Mouse (Mus musculus): ENCODE data around the gene Rab3d. TPM values are rescaled to one million over a fixed set of nuclear protein-coding genes. Genes with fewer than 3 reads are reported as not detected.

Rab3d gene
- polyA plus RNA-seq, 1 experiment from 2014 or later: 9.3 TPM

GRCm38 (mm10) chr9:21960558-21961208 lies 42.7 kb upstream of the Rab3d start:
- H3K9ac ChIP-seq (replicated peaks): peak overlapping the region; percentile 70
- H3K27ac ChIP-seq (ENCODE audit: low read depth): no peak overlapping the region
- H3K27me3 ChIP-seq (ENCODE audit: insufficient read depth, low read length): 0 out of 2 replicates have a peak, but pooled peaks cover 11% of the 10 kb centered on the region
- TF ChIP-seq EP300 (IDR thresholded peaks at IDR 0.05; ENCODE audit: low read depth) (no peak), CTCF (IDR thresholded peaks at IDR 0.05; ENCODE audit: low read depth) (peak; percentile 44)
- peak overlapping the region; percentile 74 for H3K4me3 ChIP-seq (ENCODE audit: low read depth, low read length)
- H3K9me3 ChIP-seq (ENCODE audit: low read length): no peaks in the 10 kb centered on the region
- peaks cover 37% of the 10 kb centered on the region for H3K4me1 ChIP-seq (ENCODE audit: insufficient read depth)
- peak; percentile 55 for DNase-seq
- no peak for ATAC-seq
- H3K4me2 ChIP-seq (ENCODE audit: low read depth, low read length): peak overlapping the region; percentile 71
- 38% methylated on average over 26 of the region's 26 CpGs for WGBS (ENCODE audit: insufficient replicate concordance)
- peaks cover 32% of the 10 kb centered on the region for H3K36me3 ChIP-seq (replicated peaks; ENCODE audit: insufficient read depth, low read length)

DNA sequence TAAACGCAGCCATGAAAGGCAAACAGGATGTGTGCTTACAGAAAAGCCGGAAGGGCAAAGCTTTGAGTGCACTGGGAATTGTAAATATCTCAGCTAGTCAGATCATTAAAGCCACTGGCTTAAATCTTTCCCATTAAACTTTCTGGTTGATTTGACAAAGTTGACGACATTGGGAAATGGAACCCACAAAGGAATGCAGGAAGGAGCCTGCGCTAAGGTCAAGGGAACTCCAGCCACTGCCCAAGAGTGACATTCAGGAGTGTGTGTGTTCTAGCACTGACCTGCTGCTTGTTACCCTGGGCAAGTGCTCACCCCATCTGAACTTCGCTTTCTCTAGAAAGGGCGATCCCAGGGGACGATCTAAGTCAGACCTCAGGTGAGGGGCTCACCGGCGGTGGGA lies 42.1 kb upstream of the Rab3d start:
- H3K4me3 ChIP-seq (ENCODE audit: low read depth, low read length): peak overlapping the region; percentile 74; the same call in 1 of the 2 replicates
- no peak overlapping the region for H3K9ac ChIP-seq (replicated peaks)
- no peak overlapping the region for H3K27ac ChIP-seq (ENCODE audit: low read depth)
- ATAC-seq (no peak), DNase-seq (no peak)
- 66% methylated on average over 9 of the region's 9 CpGs for WGBS (ENCODE audit: insufficient replicate concordance)
- H3K36me3 ChIP-seq (replicated peaks; ENCODE audit: insufficient read depth, low read length): peaks cover 32% of the 10 kb centered on the region
- peaks cover 37% of the 10 kb centered on the region for H3K4me1 ChIP-seq (ENCODE audit: insufficient read depth)
- no peaks in the 10 kb centered on the region for H3K9me3 ChIP-seq (ENCODE audit: low read length)
- peak overlapping the region; percentile 71 for H3K4me2 ChIP-seq (ENCODE audit: low read depth, low read length)
- TF ChIP-seq EP300 (IDR thresholded peaks at IDR 0.05; ENCODE audit: low read depth) (no peak), CTCF (IDR thresholded peaks at IDR 0.05; ENCODE audit: low read depth) (no peak)
- H3K27me3 ChIP-seq (ENCODE audit: insufficient read depth, low read length): 0 out of 2 replicates have a peak, but pooled peaks cover 11% of the 10 kb centered on the region

DNA sequence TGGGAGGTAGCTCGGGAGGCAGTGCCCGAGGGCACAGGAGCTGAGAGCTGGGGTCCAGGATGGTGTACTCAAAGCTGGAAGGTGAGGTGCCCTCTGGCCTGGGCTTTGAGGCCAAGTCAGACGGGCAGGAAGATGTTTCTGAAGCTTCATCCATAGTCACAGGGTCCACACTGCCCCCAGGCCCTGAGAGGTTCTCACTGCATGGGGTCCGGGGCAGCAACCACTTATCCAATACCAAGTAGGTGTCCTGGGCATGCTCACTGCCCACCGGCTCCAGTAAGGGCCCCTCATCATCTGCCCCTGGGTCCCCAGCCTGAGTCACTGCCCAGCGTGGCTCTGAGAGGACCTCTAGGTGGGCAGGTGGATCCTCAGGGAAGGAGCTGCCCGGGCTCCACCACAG lies 41.3 kb upstream of the Rab3d start:
- TF ChIP-seq CTCF (IDR thresholded peaks at IDR 0.05; ENCODE audit: low read depth): no peak
- no peak for TF ChIP-seq EP300 (IDR thresholded peaks at IDR 0.05; ENCODE audit: low read depth)
- Histone ChIP-seq H3K27me3 (ENCODE audit: insufficient read depth, low read length) (0 out of 2 replicates have a peak, but pooled peaks cover 11% of the 10 kb centered on the region), H3K9me3 (ENCODE audit: low read length) (no peaks in the 10 kb centered on the region), H3K36me3 (replicated peaks; ENCODE audit: insufficient read depth, low read length) (peaks cover 32% of the 10 kb centered on the region), H3K9ac (replicated peaks) (no peak overlapping the region), H3K27ac (ENCODE audit: low read depth) (no peak overlapping the region), H3K4me3 (ENCODE audit: low read depth, low read length) (no peak overlapping the region), H3K4me1 (ENCODE audit: insufficient read depth) (peaks cover 40% of the 10 kb centered on the region), H3K4me2 (ENCODE audit: low read depth, low read length) (no peak overlapping the region)
- ATAC-seq: no peak
- DNase-seq: no peak
- WGBS (ENCODE audit: insufficient replicate concordance): 94% methylated on average over 7 of the region's 7 CpGs

DNA sequence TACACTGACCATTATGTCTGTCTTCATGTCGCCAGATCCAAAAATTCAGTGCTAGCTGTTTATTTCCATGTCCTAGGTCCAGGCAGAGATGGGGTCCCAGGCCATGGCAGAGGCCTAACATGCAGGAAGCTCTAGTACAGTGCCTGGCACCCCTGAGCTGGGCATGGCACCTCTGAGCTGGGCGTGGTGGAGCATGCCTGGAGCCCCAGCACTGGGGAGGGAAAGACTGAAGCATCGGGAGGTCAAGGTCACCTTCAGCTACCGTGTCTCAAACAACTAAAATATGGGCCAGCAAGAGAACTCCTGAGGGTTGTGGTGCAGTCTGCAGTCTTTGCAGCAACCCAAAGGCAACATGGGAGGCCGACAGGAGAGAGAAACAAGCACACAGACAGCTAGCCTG lies 40.4 kb upstream of the Rab3d start:
- peaks cover 35% of the 10 kb centered on the region for H3K4me1 ChIP-seq (ENCODE audit: insufficient read depth)
- H3K4me2 ChIP-seq (ENCODE audit: low read depth, low read length): no peak overlapping the region
- 0 out of 2 replicates have a peak, but pooled peaks cover 11% of the 10 kb centered on the region for H3K27me3 ChIP-seq (ENCODE audit: insufficient read depth, low read length)
- TF ChIP-seq CTCF (IDR thresholded peaks at IDR 0.05; ENCODE audit: low read depth): no peak
- TF ChIP-seq EP300 (IDR thresholded peaks at IDR 0.05; ENCODE audit: low read depth): no peak
- DNase-seq: no peak
- peaks cover 32% of the 10 kb centered on the region for H3K36me3 ChIP-seq (replicated peaks; ENCODE audit: insufficient read depth, low read length)
- ATAC-seq: no peak
- no peak overlapping the region for H3K4me3 ChIP-seq (ENCODE audit: low read depth, low read length)
- no peaks in the 10 kb centered on the region for H3K9me3 ChIP-seq (ENCODE audit: low read length)
- H3K9ac ChIP-seq (replicated peaks): no peak overlapping the region
- WGBS (ENCODE audit: insufficient replicate concordance): 75% methylated on average over 5 of the region's 5 CpGs
- no peak overlapping the region for H3K27ac ChIP-seq (ENCODE audit: low read depth)

- ATAC-seq (peak; percentile 96), DNase-seq (peak; percentile 96)
- Histone ChIP-seq H3K36me3 (replicated peaks; ENCODE audit: insufficient read depth, low read length) (peaks cover 26% of the 10 kb centered on the region), H3K4me2 (ENCODE audit: low read depth, low read length) (peak within 1 kb of the TSS; percentile 88), H3K27ac (ENCODE audit: low read depth) (peak within 1 kb of the TSS; percentile 88), H3K9me3 (ENCODE audit: low read length) (no peaks in the 10 kb centered on the region), H3K4me1 (ENCODE audit: insufficient read depth) (peaks cover 21% of the 10 kb centered on the region), H3K4me3 (ENCODE audit: low read depth, low read length) (peak within 1 kb of the TSS; percentile 67), H3K27me3 (ENCODE audit: insufficient read depth, low read length) (0 out of 2 replicates have a peak, but pooled peaks cover under 1% of the 10 kb centered on the region), H3K9ac (replicated peaks) (peak within 1 kb of the TSS; percentile 65)
- under 1% methylated on average over 53 of the region's 54 CpGs for WGBS (ENCODE audit: insufficient replicate concordance)
- TF ChIP-seq CTCF (IDR thresholded peaks at IDR 0.05; ENCODE audit: low read depth) (no peak), EP300 (IDR thresholded peaks at IDR 0.05; ENCODE audit: low read depth) (no peak)
Measured at GRCm38 (mm10) chr9:21955570-21956281, 37.7 kb upstream of the Rab3d start, which contains the start of gene Swsap1. Gene Swsap1 (plus strand): TSS chr9:21955755.

DNA sequence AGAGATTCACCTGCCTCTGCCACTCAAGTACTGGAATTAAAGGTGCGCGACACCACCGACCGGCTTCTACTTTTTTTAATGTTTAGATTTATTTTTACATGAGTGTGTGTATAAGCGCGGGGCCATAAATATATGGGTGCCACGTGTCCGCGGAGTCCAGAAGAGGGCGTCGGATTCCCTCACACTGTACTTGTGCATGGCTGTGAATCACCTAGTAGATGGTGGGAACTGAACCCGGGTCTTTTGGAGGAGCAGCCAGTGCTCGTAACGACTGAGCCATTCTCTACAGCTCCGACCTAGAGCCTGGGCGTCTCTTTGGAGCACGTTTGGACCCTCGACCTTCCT lies 37.2 kb upstream of the Rab3d start:
- peaks cover 20% of the 10 kb centered on the region for H3K36me3 ChIP-seq (replicated peaks; ENCODE audit: insufficient read depth, low read length)
- WGBS (ENCODE audit: insufficient replicate concordance): 3% methylated on average over 18 of the region's 18 CpGs
- ATAC-seq: peak; percentile 50
- TF ChIP-seq EP300 (IDR thresholded peaks at IDR 0.05; ENCODE audit: low read depth): no peak
- TF ChIP-seq CTCF (IDR thresholded peaks at IDR 0.05; ENCODE audit: low read depth): peak; percentile 65
- H3K4me2 ChIP-seq (ENCODE audit: low read depth, low read length): peak overlapping the region; percentile 88
- H3K4me1 ChIP-seq (ENCODE audit: insufficient read depth): peaks cover 15% of the 10 kb centered on the region
- peak overlapping the region; percentile 88 for H3K27ac ChIP-seq (ENCODE audit: low read depth)
- no peaks in the 10 kb centered on the region for H3K9me3 ChIP-seq (ENCODE audit: low read length)
- H3K9ac ChIP-seq (replicated peaks): peak overlapping the region; percentile 28; the same call in 1 of the 2 replicates
- no peak for DNase-seq
- 0 out of 2 replicates have a peak, but pooled peaks cover under 1% of the 10 kb centered on the region for H3K27me3 ChIP-seq (ENCODE audit: insufficient read depth, low read length)
- H3K4me3 ChIP-seq (ENCODE audit: low read depth, low read length): peak overlapping the region; percentile 67
